Mouse (Mus musculus) adrenal gland, adult (tissue): ENCODE data around the gene Hfe2.
A peak's percentile ranks its signal among the peaks of the same experiment; 100 is the strongest.

Experiments
- DNase-seq, 2 experiments: peaks; one replicate each; pipeline ENCODE4 v3.0.0; 2022 to 2023; ENCODE audit warnings: low spot score in 1 of 2; ENCODE audit not compliant: inconsistent age in 2 of 2

Hfe2 gene

GRCm38 (mm10) chr3:96526013-96526762, 1.2 kb downstream of the Hfe2 start:
- no peak for DNase-seq

- DNase-seq = no peak
Observed at GRCm38 (mm10) chr3:96526864-96527542, 2.0 kb downstream of the Hfe2 start.

GRCm38 (mm10) chr3:96528506-96528905, 3.5 kb downstream of the Hfe2 start:
- no peak for DNase-seq

GRCm38 (mm10) chr3:96532050-96532449, 7.1 kb downstream of the Hfe2 start:
- no peak for DNase-seq

- no peak for DNase-seq
Observed at GRCm38 (mm10) chr3:96534300-96534699, 9.3 kb downstream of the Hfe2 start.

GRCm38 (mm10) chr3:96539316-96539715, 14.3 kb downstream of the Hfe2 start:
- no peak for DNase-seq

GRCm38 (mm10) chr3:96540740-96541139, 15.8 kb downstream of the Hfe2 start:
- DNase-seq = no peak

- DNase-seq = peak in 1 of 2 experiments; percentile 74
Observed at GRCm38 (mm10) chr3:96541328-96542078, 16.5 kb downstream of the Hfe2 start.

GRCm38 (mm10) chr3:96542554-96542953, 17.6 kb downstream of the Hfe2 start:
- no peak for DNase-seq

- peak in 1 of 2 experiments; percentile 21 for DNase-seq
Observed at GRCm38 (mm10) chr3:96543345-96543744, 18.4 kb downstream of the Hfe2 start.

GRCm38 (mm10) chr3:96545565-96545964, 20.6 kb downstream of the Hfe2 start:
- peak in 1 of 2 experiments; percentile 25 for DNase-seq

GRCm38 (mm10) chr3:96546880-96547279, 21.9 kb downstream of the Hfe2 start:
- no peak for DNase-seq

GRCm38 (mm10) chr3:96547389-96547960, 22.5 kb downstream of the Hfe2 start:
- peak; percentile 71 to 92 for DNase-seq

GRCm38 (mm10) chr3:96548824-96549223, 23.9 kb downstream of the Hfe2 start:
- peak in 1 of 2 experiments; percentile 31 for DNase-seq

- no peak for DNase-seq
Observed at GRCm38 (mm10) chr3:96549346-96549745, 24.4 kb downstream of the Hfe2 start.

GRCm38 (mm10) chr3:96551203-96551602, 26.2 kb downstream of the Hfe2 start:
- peak; percentile 72 to 91 for DNase-seq

GRCm38 (mm10) chr3:96551890-96552289, 26.9 kb downstream of the Hfe2 start:
- peak in 1 of 2 experiments; percentile 62 for DNase-seq

GRCm38 (mm10) chr3:96553601-96554000, 28.6 kb downstream of the Hfe2 start:
- peak in 1 of 2 experiments; percentile 38 for DNase-seq

- peak in 1 of 2 experiments; percentile 40 for DNase-seq
Observed at GRCm38 (mm10) chr3:96554251-96554650, 29.3 kb downstream of the Hfe2 start.

GRCm38 (mm10) chr3:96555041-96555596, 30.1 kb downstream of the Hfe2 start:
- DNase-seq = peak; percentile 73 to 93
